Mouse (Mus musculus) embryo, embryonic 9.5 days (tissue): ENCODE results near the gene Fpgs.

ENCODE experiments used
- DNase-seq: peaks from one replicate; pipeline ENCODE4 v3.0.0-alpha.2; 2017; ENCODE audit errors: extremely low spot score

The Fpgs gene

GRCm38 (mm10) chr2:32724832-32725790 lies 21.2 kb upstream of the Fpgs start:
- no peak for DNase-seq

GRCm38 (mm10) chr2:32724149-32724548 lies 20.2 kb upstream of the Fpgs start:
- no peak for DNase-seq

GRCm38 (mm10) chr2:32722581-32722980 lies 18.6 kb upstream of the Fpgs start:
- DNase-seq = no peak

GRCm38 (mm10) chr2:32722046-32722445 lies 18.1 kb upstream of the Fpgs start:
- no peak for DNase-seq

- DNase-seq = no peak
Observed at GRCm38 (mm10) chr2:32720681-32721229, 16.8 kb upstream of the Fpgs start, which contains the start of gene Sh2d3c. Sh2d3c (plus strand) TSS chr2:32721055.

- no peak for DNase-seq
Observed at GRCm38 (mm10) chr2:32720053-32720452, 16.1 kb upstream of the Fpgs start.

GRCm38 (mm10) chr2:32718761-32719160 lies 14.8 kb upstream of the Fpgs start:
- no peak for DNase-seq

- no peak for DNase-seq
Observed at GRCm38 (mm10) chr2:32714987-32715425, 11.1 kb upstream of the Fpgs start.

GRCm38 (mm10) chr2:32714117-32714986 lies 10.4 kb upstream of the Fpgs start:
- DNase-seq = no peak

- peak; percentile 94 for DNase-seq
Observed at GRCm38 (mm10) chr2:32712934-32713817, 9.2 kb upstream of the Fpgs start, which contains the start of gene Cdk9. Cdk9 (minus strand) TSS chr2:32713076.

- peak; percentile 95 for DNase-seq
Observed at GRCm38 (mm10) chr2:32712586-32712933, 8.6 kb upstream of the Fpgs start.

GRCm38 (mm10) chr2:32712108-32712551 lies 8.2 kb upstream of the Fpgs start:
- DNase-seq = peak; percentile 72

GRCm38 (mm10) chr2:32711301-32712056 lies 7.5 kb upstream of the Fpgs start:
- no peak for DNase-seq

- no peak for DNase-seq
Observed at GRCm38 (mm10) chr2:32710425-32710824, 6.5 kb upstream of the Fpgs start.

GRCm38 (mm10) chr2:32709521-32710137 lies 5.7 kb upstream of the Fpgs start:
- no peak for DNase-seq

- peak; percentile 72 for DNase-seq
Observed at GRCm38 (mm10) chr2:32708643-32709042, 4.7 kb upstream of the Fpgs start.

GRCm38 (mm10) chr2:32706971-32707370 lies 3.0 kb upstream of the Fpgs start:
- no peak for DNase-seq

- no peak for DNase-seq
Observed at GRCm38 (mm10) chr2:32705018-32705417, 1.1 kb upstream of the Fpgs start.

GRCm38 (mm10) chr2:32703046-32703445 lies 899 bp downstream of the Fpgs start:
- no peak for DNase-seq
